Mouse (Mus musculus) thymus, postnatal 25 days (tissue): ENCODE data around the gene Bcdin3d.
"Not testable (repeated sequence)": the region's sequence is repeated elsewhere in the genome, so short reads cannot be mapped to it uniquely, and the experiment has no call there.

Experiments used
- DNase-seq: peaks from one replicate; pipeline ENCODE4 v3.0.0; 2022

The Bcdin3d gene

GRCm38 (mm10) chr15:99471677-99472063 is 2.9 kb downstream of the Bcdin3d start:
- DNase-seq = no peak

- peak; percentile 48 for DNase-seq
Measured at GRCm38 (mm10) chr15:99470971-99471676, 3.4 kb downstream of the Bcdin3d start.

DNA sequence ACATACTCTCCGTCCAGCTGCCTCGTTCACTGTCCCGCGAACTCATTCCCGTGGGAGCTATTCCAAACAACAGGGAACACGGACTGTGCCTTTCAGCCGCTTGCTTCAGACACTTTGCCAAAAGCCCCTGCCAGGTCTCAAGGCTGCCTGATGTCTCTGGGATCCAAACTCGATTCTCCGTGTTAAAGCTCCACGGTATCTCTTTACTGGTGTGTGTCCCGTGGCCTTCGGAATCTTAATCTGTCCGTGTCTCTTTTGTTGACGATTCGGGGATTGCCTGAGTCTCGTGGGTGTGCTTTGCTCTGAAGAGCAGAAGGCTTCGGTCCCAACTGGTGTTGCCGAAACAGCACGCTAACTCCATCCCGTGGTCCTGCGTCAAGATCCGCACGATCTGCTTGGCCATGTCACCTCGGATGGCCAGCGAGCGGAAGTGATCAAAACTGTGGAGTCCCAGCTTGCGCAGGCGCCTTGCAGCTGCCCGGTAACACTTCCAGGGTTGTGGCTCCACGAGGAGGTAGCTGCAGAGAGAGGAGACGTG is 4.2 kb downstream of the Bcdin3d start:
- DNase-seq = no peak

DNA sequence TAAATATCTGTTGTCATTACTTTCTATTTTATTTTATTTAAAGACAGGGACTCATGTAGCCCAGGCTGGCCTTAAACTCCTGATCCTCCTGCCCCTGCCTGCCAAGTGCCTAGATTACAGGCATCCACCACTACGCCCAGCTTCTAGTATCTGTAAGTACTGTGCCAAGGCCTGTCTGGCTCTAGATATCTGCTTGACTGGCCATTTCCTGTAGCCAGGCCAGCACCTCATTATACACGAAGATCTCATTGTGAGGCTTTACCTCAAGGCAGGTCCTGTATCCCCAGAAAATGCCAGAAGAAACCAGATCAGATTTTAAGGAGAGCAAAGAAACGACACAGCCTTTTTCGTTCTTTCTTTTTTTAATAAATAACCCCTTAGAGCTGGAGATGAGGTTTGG is 4.8 kb downstream of the Bcdin3d start:
- DNase-seq = no peak

- peak; percentile 80 for DNase-seq
Measured at GRCm38 (mm10) chr15:99469067-99469466, 5.5 kb downstream of the Bcdin3d start.

- DNase-seq = no peak
Measured at GRCm38 (mm10) chr15:99463194-99463593, 11.3 kb downstream of the Bcdin3d start.

GRCm38 (mm10) chr15:99457606-99458401 is 16.7 kb downstream of the Bcdin3d start, which contains the start of gene Nckap5l:
Nckap5l (minus strand) TSS chr15:99457748.
- DNase-seq = peak; percentile 94

DNA sequence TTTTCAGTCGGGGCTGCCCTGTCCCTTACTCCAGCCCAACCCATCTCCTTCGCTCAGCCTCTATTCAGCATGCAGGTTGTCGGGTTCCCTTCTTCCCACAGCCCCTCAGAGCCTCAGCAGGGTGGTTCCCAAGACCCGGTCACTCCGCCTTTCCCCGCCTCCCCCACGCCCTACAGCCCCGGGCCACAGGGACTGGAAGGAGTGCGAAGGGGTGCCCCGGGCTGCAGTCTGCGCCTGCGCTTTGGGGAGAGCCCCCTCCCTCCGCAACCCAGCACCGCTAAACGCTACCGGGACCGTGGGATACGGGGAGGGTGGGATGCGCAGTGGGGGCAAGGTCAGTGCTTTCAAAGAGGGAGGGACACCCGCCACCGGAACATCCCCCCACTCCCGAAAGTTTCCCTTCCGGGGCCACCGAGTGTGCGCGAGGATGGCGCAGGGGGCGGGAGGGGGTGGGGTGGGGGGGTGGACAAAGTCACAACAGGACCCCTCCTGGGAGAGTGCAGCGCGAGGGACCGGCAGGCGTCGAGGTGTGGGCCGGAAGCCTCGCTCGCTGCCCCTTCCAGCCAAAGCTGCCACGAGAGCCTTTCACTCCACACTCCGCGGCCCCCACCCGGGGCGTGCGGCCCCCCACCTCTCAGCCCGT is 17.4 kb downstream of the Bcdin3d start:
- DNase-seq = peak; percentile 64

DNA sequence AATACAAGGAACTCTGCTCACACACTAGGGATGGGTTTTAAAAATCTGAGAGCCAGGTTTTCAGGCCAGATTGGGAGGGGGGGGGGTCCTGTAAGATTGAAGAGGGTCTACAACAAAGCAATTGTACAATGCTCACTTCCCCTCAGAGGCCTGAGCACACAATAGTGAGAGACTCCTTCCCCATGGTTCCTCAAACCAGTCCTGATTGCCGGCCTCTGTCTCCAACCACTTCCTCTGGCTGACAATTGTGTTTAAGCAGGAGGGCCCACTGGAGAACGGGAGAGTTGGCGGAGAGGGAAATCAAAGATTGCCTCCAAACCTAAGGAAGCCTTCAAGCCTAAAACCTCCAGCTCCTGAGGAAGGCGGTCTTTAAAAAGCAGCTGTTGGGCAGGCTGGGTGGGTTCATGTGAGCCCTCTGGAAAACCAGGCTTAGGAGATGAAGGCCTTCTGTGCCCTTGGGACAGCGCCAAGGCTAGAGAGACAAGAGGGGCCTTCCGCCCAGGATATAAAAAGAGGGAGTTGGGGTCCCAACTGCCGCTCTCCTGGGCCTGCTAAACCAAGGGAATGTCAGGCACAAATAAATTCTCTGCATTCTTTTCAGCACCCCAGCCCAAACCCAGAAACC is 18.1 kb downstream of the Bcdin3d start:
- DNase-seq = no peak

DNA sequence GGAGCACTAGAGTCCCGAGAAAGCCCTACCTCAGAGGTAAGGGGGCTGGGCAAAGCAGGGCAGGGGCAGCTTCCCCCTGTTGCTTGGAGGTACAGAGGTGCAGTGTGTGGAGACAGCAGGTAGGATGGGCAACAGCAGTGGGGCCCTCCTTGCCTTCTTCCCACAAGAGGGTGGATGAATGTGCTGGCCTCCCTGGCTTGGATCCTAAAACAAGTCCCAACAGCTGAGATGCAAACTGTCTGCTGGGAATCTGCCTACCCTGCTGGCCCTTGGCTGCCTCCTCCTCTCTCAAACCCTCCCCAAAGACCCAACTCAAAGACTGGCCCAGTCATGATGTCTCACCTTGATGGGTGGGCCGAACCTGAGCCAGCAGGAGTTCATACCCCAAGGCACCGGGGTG is 19.1 kb downstream of the Bcdin3d start:
- no peak for DNase-seq

DNA sequence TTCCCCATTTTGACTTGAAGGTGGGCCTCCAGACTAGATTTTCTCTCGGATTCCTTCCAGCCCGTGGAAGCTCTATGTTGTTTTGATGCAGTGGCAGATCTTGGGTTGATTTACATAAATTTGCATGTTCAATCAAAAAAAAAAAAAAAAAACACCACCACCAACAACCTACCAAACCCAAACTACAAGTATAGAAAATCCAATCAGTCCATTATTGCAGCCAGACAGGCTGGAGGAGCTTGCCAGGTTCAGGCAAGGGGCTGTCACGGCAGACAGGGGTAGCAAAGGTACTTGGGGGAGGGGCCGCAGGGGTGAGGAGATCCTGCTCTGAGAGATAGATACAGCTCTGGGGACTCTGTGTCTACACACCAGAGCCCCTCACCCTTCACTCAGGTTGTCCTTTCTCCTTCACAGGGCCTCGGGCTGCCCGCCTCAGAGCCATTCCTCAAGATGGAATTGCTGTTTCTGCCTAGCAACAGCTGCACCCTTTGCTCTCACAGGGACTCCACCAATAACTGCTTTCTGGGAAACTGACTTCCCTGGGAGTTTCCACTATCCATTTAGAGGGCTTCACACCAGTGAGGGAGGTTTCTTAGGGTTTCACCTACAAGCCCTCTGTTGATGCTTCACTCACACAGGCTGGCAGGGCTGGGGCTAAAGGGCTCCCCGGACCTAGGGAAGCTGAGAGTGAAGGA is 19.8 kb downstream of the Bcdin3d start:
- no peak for DNase-seq

- peak; percentile 40 for DNase-seq
Measured at GRCm38 (mm10) chr15:99453153-99453900, 21.2 kb downstream of the Bcdin3d start.

DNA sequence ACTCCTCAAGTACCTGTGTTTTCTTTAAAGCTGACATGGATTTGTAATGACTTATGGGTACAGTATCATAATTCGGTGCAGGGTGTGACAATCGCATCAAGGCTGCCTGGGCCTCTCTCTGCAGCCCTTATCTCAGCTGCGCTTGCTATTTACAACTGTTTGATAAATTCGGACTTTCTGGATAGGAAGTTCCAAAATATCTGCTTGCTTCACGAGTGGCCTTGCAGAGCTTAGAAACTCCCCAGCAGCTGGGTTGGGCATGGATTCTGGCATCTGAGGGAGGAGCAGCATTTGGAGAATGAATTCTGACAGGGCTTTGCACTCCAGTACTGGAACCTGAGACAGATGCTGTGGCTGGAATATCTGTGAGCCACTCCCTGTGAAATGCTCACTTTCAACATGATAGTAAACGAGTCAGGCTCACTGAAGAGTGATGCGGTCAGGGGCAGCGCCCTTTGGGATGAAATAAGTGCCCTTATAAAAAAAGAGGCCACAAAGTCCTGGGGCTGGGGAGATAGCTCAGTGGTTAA is 24.7 kb downstream of the Bcdin3d start:
- no peak for DNase-seq

GRCm38 (mm10) chr15:99449131-99449750 is 25.3 kb downstream of the Bcdin3d start:
- DNase-seq = peak; percentile 21

- not testable (repeated sequence) for DNase-seq
Measured at GRCm38 (mm10) chr15:99446136-99446535, 28.4 kb downstream of the Bcdin3d start.

- no peak for DNase-seq
Measured at GRCm38 (mm10) chr15:99445567-99445966, 29.0 kb downstream of the Bcdin3d start.

DNA sequence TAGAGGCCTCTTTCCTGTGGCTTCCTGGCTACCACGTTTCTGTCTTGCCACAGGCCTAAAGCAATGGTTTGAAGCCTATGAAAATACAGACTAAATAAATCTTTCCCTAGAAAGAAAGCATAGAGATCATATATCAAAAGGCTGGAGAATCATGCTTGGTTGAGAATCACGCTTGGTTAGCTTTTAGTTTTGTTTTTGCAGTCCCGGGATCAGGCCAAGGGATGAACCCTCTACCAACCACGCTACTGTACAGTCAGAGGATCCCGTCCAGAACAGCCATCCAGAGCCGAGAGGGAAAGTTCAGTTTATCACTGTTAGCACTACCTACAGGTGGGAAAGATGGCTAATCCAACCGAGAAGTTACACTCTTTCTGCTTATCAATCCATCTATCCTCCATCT is 32.2 kb downstream of the Bcdin3d start:
- no peak for DNase-seq

- DNase-seq = no peak
Measured at GRCm38 (mm10) chr15:99440816-99441457, 33.6 kb downstream of the Bcdin3d start.

DNA sequence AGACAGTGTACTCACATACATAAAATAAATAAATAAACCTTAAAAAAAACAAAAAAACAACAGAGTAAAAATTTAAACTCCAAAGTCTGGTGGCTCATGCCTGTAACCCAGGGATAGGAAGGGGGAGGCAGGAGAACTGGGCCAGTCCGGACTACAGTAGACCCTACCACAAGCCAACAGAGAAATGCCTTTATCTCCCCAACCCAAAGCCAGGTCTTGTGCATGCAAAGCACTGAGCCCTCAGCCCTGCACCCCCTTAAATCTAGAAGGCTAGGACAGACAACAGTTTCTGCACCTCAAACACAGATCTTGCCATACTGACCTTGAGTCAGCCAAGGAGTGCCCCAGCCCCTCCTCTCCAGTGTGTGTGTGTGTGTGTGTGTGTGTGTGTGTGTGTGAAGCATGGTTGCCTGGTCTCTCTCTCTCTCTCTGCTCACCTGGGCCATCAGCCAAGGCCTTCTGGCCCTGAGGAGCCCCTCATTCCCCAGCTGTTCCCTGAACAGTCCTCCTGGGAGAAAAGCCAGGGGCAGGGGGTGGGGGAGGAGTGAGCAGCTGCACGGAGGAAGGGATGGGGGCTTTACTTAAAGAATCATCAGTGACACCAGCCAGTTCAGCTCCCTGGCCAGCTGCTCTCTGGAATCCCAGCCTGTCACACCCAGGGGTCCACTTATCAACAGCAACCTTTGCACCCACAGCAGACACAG is 34.3 kb downstream of the Bcdin3d start:
- DNase-seq = no peak
